Mouse (Mus musculus) hindbrain, embryonic 15.5 days (tissue): ENCODE data around the gene Fam69b. TPM values are rescaled to one million over a fixed set of nuclear protein-coding genes. Genes with fewer than 3 reads are reported as not detected.
A peak's percentile ranks its signal among the peaks of the same experiment; 100 is the strongest.

ENCODE experiments used
- ATAC-seq: fragments of 200-750 bp; cut with Nextera tagmentation; 2 replicates; pipeline ENCODE4 v1.8.0; 2017; ENCODE audit warnings: low read depth, moderate number of reproducible peaks, moderate TSS enrichment; ENCODE audit not compliant: low FRiP score
- H3K27ac ChIP-seq: fragments of 300-500 bp; sonication (generic); replicated peaks from 2 replicates; pipeline ENCODE4 v1.5.1; 2015; ENCODE audit warnings: mild to moderate bottlenecking, inconsistent platforms
- H3K27me3 ChIP-seq: fragments of 300-500 bp; sonication (generic); 2 replicates; pipeline ENCODE4 v1.6.1; 2015; ENCODE audit warnings: control low read depth, inconsistent platforms
- H3K36me3 ChIP-seq: fragments of 300-500 bp; sonication (generic); 2 replicates; pipeline ENCODE4 v1.6.1; 2015; ENCODE audit warnings: control low read depth, inconsistent platforms
- H3K4me1 ChIP-seq: fragments of 300-500 bp; sonication (generic); replicated peaks from 2 replicates; pipeline ENCODE4 v1.6.1; 2015; ENCODE audit warnings: control low read depth, inconsistent platforms
- H3K4me2 ChIP-seq: fragments of 300-500 bp; sonication (generic); 2 replicates; pipeline ENCODE4 v1.6.1; 2015; ENCODE audit warnings: moderate library complexity, mild to moderate bottlenecking, inconsistent platforms
- H3K4me3 ChIP-seq: fragments of 300-500 bp; sonication (generic); 2 replicates; pipeline ENCODE4 v1.5.1; 2015; ENCODE audit warnings: mild to moderate bottlenecking, inconsistent platforms
- H3K9ac ChIP-seq: fragments of 300-500 bp; sonication (generic); 2 replicates; pipeline ENCODE4 v1.6.1; 2015; ENCODE audit warnings: inconsistent platforms
- H3K9me3 ChIP-seq: fragments of 300-500 bp; sonication (generic); 2 replicates; pipeline ENCODE4 v1.6.1; 2016; ENCODE audit warnings: control low read depth, inconsistent platforms
- WGBS: fragments of 180-500 bp; shearing (Covaris S2); methylation state at CpG from one replicate; pipeline ENCODE4 v1.1.7; 2015; 5-methylcytosine and 5-hydroxymethylcytosine counted together
- polyA plus RNA-seq: library from polyadenylated mRNA; unstranded; fragments of >200 nt; fragmentation: Nextera tagmentation; extraction: Ambion mirVana; gene quantifications from 2 replicates; pipeline ENCODE4 v1.2.1, GENCODE M21; 2015

Gene Fam69b
- polyA plus RNA-seq, 1 experiment from 2014 or later, result 152 TPM

GRCm38 (mm10) chr2:26634629-26635488, 6.6 kb downstream of the Fam69b start:
- Histone ChIP-seq H3K27ac (no peak overlapping the region), H3K4me1 (peaks cover 86% of the 10 kb centered on the region), H3K27me3 (no peaks in the 10 kb centered on the region), H3K36me3 (peaks cover 31% of the 10 kb centered on the region), H3K4me3 (no peak overlapping the region), H3K9me3 (no peaks in the 10 kb centered on the region), H3K4me2 (no peak overlapping the region), H3K9ac (no peak overlapping the region)
- 67% methylated on average over 12 of the region's 12 CpGs for WGBS
- ATAC-seq, result no peak

- no peak overlapping the region for H3K4me3 ChIP-seq
- H3K27ac ChIP-seq, result no peak overlapping the region
- H3K27me3 ChIP-seq, result no peaks in the 10 kb centered on the region
- H3K9ac ChIP-seq, result no peak overlapping the region
- peaks cover 31% of the 10 kb centered on the region for H3K36me3 ChIP-seq
- H3K4me2 ChIP-seq, result no peak overlapping the region
- peaks cover 83% of the 10 kb centered on the region for H3K4me1 ChIP-seq
- WGBS, result 75% methylated on average over 21 of the region's 21 CpGs
- no peak for ATAC-seq
- H3K9me3 ChIP-seq, result no peaks in the 10 kb centered on the region
Measured at GRCm38 (mm10) chr2:26635489-26636324, 7.5 kb downstream of the Fam69b start.

GRCm38 (mm10) chr2:26636325-26636635, 8.0 kb downstream of the Fam69b start:
- Histone ChIP-seq H3K9me3 (no peaks in the 10 kb centered on the region), H3K27me3 (no peaks in the 10 kb centered on the region), H3K9ac (no peak overlapping the region), H3K4me3 (no peak overlapping the region), H3K27ac (no peak overlapping the region), H3K4me1 (peaks cover 77% of the 10 kb centered on the region), H3K36me3 (peaks cover 31% of the 10 kb centered on the region), H3K4me2 (no peak overlapping the region)
- no peak for ATAC-seq
- 53% methylated on average over 2 of the region's 2 CpGs for WGBS

- Histone ChIP-seq H3K27ac (no peak overlapping the region), H3K9me3 (no peaks in the 10 kb centered on the region), H3K4me1 (peaks cover 66% of the 10 kb centered on the region), H3K4me2 (peak overlapping the region; percentile 78; the same call in 1 of the 2 replicates), H3K36me3 (peaks cover 31% of the 10 kb centered on the region), H3K4me3 (no peak overlapping the region), H3K9ac (no peak overlapping the region), H3K27me3 (no peaks in the 10 kb centered on the region)
- whole genome bisulfite sequencing, result 83% methylated on average over 4 of the region's 4 CpGs
- ATAC-seq, result no peak
Measured at GRCm38 (mm10) chr2:26637316-26637932, 9.2 kb downstream of the Fam69b start.

GRCm38 (mm10) chr2:26638039-26638438, 9.8 kb downstream of the Fam69b start:
- no peak overlapping the region for H3K27ac ChIP-seq
- H3K4me2 ChIP-seq, result peak overlapping the region; percentile 78
- no peak for ATAC-seq
- peaks cover 31% of the 10 kb centered on the region for H3K36me3 ChIP-seq
- WGBS, result 85% methylated on average over 5 of the region's 5 CpGs
- peak overlapping the region; percentile 85; the same call in 1 of the 2 replicates for H3K9ac ChIP-seq
- no peaks in the 10 kb centered on the region for H3K9me3 ChIP-seq
- H3K4me3 ChIP-seq, result peak overlapping the region; percentile 79
- H3K27me3 ChIP-seq, result no peaks in the 10 kb centered on the region
- H3K4me1 ChIP-seq, result peaks cover 60% of the 10 kb centered on the region

- H3K4me2 ChIP-seq, result peak overlapping the region; percentile 78
- peaks cover 31% of the 10 kb centered on the region for H3K36me3 ChIP-seq
- H3K27me3 ChIP-seq, result no peaks in the 10 kb centered on the region
- WGBS, result 68% methylated on average over 5 of the region's 5 CpGs
- H3K27ac ChIP-seq, result peak overlapping the region; percentile 48
- H3K9ac ChIP-seq, result peak overlapping the region; percentile 85
- peak overlapping the region; percentile 79 for H3K4me3 ChIP-seq
- H3K4me1 ChIP-seq, result peaks cover 56% of the 10 kb centered on the region
- no peaks in the 10 kb centered on the region for H3K9me3 ChIP-seq
- ATAC-seq, result no peak
Measured at GRCm38 (mm10) chr2:26638572-26638971, 10.3 kb downstream of the Fam69b start.

- no peaks in the 10 kb centered on the region for H3K9me3 ChIP-seq
- peak overlapping the region; percentile 78 for H3K4me2 ChIP-seq
- ATAC-seq, result no peak
- H3K27me3 ChIP-seq, result no peaks in the 10 kb centered on the region
- peak overlapping the region; percentile 48 for H3K27ac ChIP-seq
- peaks cover 31% of the 10 kb centered on the region for H3K36me3 ChIP-seq
- H3K9ac ChIP-seq, result peak overlapping the region; percentile 85
- 9% methylated on average over 8 of the region's 8 CpGs for WGBS
- H3K4me1 ChIP-seq, result peaks cover 51% of the 10 kb centered on the region
- peak overlapping the region; percentile 79 for H3K4me3 ChIP-seq
Measured at GRCm38 (mm10) chr2:26639083-26639482, 10.8 kb downstream of the Fam69b start.

- peaks cover 40% of the 10 kb centered on the region for H3K4me1 ChIP-seq
- 4% methylated on average over 49 of the region's 49 CpGs for WGBS
- H3K4me3 ChIP-seq, result peak overlapping the region; percentile 79
- no peaks in the 10 kb centered on the region for H3K9me3 ChIP-seq
- ATAC-seq, result peak; percentile 79
- no peaks in the 10 kb centered on the region for H3K27me3 ChIP-seq
- peak overlapping the region; percentile 81 for H3K27ac ChIP-seq
- peaks cover 30% of the 10 kb centered on the region for H3K36me3 ChIP-seq
- H3K9ac ChIP-seq, result peak overlapping the region; percentile 85
- H3K4me2 ChIP-seq, result peak overlapping the region; percentile 78
Measured at GRCm38 (mm10) chr2:26639838-26640830, 11.9 kb downstream of the Fam69b start.

- H3K9me3 ChIP-seq, result no peaks in the 10 kb centered on the region
- ATAC-seq, result no peak
- H3K27ac ChIP-seq, result no peak overlapping the region
- H3K36me3 ChIP-seq, result peaks cover 20% of the 10 kb centered on the region
- no peak overlapping the region for H3K4me3 ChIP-seq
- H3K27me3 ChIP-seq, result no peaks in the 10 kb centered on the region
- peaks cover 30% of the 10 kb centered on the region for H3K4me1 ChIP-seq
- H3K4me2 ChIP-seq, result no peak overlapping the region
- WGBS, result 87% methylated on average over 7 of the region's 7 CpGs
- no peak overlapping the region for H3K9ac ChIP-seq
Measured at GRCm38 (mm10) chr2:26641006-26641647, 12.9 kb downstream of the Fam69b start.

- no peaks in the 10 kb centered on the region for H3K27me3 ChIP-seq
- no peaks in the 10 kb centered on the region for H3K36me3 ChIP-seq
- peaks cover 10% of the 10 kb centered on the region for H3K4me1 ChIP-seq
- 66% methylated on average over 2 of the region's 2 CpGs for WGBS
- no peak overlapping the region for H3K27ac ChIP-seq
- ATAC-seq, result no peak
- no peak overlapping the region for H3K4me3 ChIP-seq
- no peak overlapping the region for H3K4me2 ChIP-seq
- no peak overlapping the region for H3K9ac ChIP-seq
- H3K9me3 ChIP-seq, result no peaks in the 10 kb centered on the region
Measured at GRCm38 (mm10) chr2:26643942-26644341, 15.7 kb downstream of the Fam69b start.
